Mouse (Mus musculus): ENCODE results near the gene Cep68. TPM values are rescaled to one million over a fixed set of nuclear protein-coding genes. Genes with fewer than 3 reads are reported as not detected.

Cep68 gene
- polyA plus RNA-seq, 1 experiment = 11.3 TPM

- TF ChIP-seq POLR2A (IDR thresholded peaks at IDR 0.05; ENCODE audit: borderline replicate concordance, low read depth, low read length) = no peak
- no peak for TF ChIP-seq CTCF (IDR thresholded peaks at IDR 0.05; ENCODE audit: low read depth, low read length)
- Histone ChIP-seq H3K4me1 (ENCODE audit: control insufficient read depth, insufficient read depth, low read length) (peaks cover 32% of the 10 kb centered on the region), H3K27ac (ENCODE audit: insufficient read depth, low read depth, low read length) (peak overlapping the region; percentile 92), H3K4me3 (ENCODE audit: insufficient read depth, low read length) (peak overlapping the region; percentile 35)
Measured at GRCm38 (mm10) chr11:20193100-20193736, 56.0 kb downstream of the Cep68 start.

- Histone ChIP-seq H3K4me3 (ENCODE audit: insufficient read depth, low read length) (no peak overlapping the region), H3K27ac (ENCODE audit: insufficient read depth, low read depth, low read length) (no peak overlapping the region), H3K4me1 (ENCODE audit: control insufficient read depth, insufficient read depth, low read length) (peaks cover 1% of the 10 kb centered on the region)
- TF ChIP-seq CTCF (IDR thresholded peaks at IDR 0.05; ENCODE audit: low read depth, low read length) = no peak
- no peak for TF ChIP-seq POLR2A (IDR thresholded peaks at IDR 0.05; ENCODE audit: borderline replicate concordance, low read depth, low read length)
Measured at GRCm38 (mm10) chr11:20187271-20187670, 62.0 kb downstream of the Cep68 start.

Other genes starting within 250 kb of the Cep68 start
- gene Actr2, start 136.5 kb downstream of the Cep68 start, polyA plus RNA-seq (2012; ENCODE audit: insufficient read depth, insufficient read length, missing spikeins) = 392 and 406 TPM in 2 replicates
- 272 and 290 TPM in 2 replicates for gene Rab1a, start 48.0 kb downstream of the Cep68 start, polyA plus RNA-seq (2012; ENCODE audit: insufficient read depth, insufficient read length, missing spikeins)
- 0.51 and 0.61 TPM in 2 replicates for gene Slc1a4, start 83.3 kb upstream of the Cep68 start, polyA plus RNA-seq (2012; ENCODE audit: insufficient read depth, insufficient read length, missing spikeins)

Data from bone marrow macrophage, adult 2 months (primary cell).